Mouse (Mus musculus): ENCODE data around the gene Zfp148.
A peak's percentile ranks its signal among the peaks of the same experiment; 100 is the strongest.
"Not testable (repeated sequence)": the region's sequence is repeated elsewhere in the genome, so short reads cannot be mapped to it uniquely, and the experiment has no call there.

Zfp148 gene

GRCm38 (mm10) chr16:33381614-33382245 is 1.1 kb downstream of the Zfp148 start:
- no peak for DNase-seq (ENCODE audit: low read depth in 2 of 2, low spot score in 2 of 2)

DNA sequence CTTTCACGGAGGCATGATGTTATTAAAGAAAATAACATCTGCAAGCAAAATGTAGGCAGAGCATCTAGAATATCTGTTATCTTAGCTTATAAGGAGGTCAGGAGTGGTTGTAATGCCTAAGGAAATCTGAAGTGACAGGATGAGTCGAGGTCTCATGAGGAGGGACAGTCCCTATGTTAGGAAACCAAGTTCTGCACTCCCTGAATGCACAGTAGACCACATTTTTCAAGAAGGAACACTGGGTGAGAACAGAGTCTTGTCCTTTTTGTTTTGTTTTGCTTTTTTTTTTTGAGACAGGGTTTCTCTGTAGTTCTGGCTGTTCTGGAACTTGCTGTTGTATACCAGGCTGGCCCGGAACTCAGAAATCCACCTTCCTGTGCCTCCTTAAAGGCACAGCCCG is 1.7 kb downstream of the Zfp148 start:
- DNase-seq (ENCODE audit: low read depth in 2 of 2, low spot score in 2 of 2), result no peak

DNA sequence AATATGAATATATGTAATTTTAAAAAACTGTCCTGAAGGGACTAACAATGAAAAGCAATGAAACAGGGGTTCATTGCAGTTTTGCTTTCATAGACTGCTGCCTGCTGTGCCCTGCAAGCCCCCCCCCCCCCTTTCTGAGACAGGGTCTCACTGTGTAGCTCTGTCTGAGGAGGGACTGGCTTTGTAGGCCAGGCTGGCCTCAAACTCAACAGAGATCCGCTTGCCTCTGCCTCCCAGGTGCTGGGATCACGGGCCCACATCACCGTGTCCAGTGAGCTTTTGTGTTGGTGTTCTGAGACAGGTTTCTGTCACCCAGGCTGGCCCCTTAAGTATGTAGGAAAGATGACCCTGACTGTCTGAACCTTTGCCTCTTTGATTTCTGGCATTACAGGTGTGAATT is 2.9 kb downstream of the Zfp148 start:
- DNase-seq (ENCODE audit: low read depth in 2 of 2, low spot score in 2 of 2), result no peak

DNA sequence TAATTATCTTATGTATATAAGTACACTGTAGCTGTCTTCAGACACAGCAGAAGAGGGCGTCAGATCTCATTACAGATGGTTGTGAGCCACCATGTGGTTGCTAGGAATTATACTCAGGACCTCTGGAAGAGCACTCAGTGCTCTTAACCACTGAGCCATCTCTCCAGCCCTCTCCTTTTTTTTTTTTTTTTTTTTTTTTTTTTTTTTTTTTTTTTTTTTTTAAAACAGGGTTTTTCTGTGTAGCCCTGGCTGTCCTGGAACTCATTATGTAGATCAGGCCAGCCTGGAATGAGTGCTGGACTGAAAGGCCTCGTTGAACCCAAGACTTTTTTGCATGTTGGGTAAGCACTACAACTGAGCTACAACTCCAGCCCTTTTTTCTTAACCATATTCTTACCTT is 3.4 kb downstream of the Zfp148 start:
- DNase-seq (ENCODE audit: low read depth in 2 of 2, low spot score in 2 of 2), result not testable (repeated sequence)

GRCm38 (mm10) chr16:33387013-33387412 is 6.4 kb downstream of the Zfp148 start:
- no peak for DNase-seq (ENCODE audit: low read depth in 2 of 2, low spot score in 2 of 2)

DNA sequence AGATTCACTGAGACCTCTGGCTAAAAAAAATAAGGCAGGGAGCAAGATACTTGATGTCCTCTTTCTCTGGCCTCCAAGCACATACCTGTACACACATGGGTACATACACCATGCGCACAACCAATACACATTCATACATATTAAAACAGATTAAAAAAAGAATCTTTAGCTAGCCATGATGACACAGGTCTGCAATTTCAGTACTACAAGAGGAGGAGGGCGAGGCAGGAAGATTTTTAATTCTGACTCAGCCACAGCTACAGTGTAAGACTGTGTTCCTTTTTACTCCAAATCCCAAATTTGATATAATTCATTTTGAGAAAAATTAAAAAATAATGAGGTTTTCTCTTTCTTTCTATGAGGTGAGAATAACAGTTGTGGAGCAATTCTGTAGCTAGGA is 6.8 kb downstream of the Zfp148 start:
- no peak for DNase-seq (ENCODE audit: low read depth in 2 of 2, low spot score in 2 of 2)

DNA sequence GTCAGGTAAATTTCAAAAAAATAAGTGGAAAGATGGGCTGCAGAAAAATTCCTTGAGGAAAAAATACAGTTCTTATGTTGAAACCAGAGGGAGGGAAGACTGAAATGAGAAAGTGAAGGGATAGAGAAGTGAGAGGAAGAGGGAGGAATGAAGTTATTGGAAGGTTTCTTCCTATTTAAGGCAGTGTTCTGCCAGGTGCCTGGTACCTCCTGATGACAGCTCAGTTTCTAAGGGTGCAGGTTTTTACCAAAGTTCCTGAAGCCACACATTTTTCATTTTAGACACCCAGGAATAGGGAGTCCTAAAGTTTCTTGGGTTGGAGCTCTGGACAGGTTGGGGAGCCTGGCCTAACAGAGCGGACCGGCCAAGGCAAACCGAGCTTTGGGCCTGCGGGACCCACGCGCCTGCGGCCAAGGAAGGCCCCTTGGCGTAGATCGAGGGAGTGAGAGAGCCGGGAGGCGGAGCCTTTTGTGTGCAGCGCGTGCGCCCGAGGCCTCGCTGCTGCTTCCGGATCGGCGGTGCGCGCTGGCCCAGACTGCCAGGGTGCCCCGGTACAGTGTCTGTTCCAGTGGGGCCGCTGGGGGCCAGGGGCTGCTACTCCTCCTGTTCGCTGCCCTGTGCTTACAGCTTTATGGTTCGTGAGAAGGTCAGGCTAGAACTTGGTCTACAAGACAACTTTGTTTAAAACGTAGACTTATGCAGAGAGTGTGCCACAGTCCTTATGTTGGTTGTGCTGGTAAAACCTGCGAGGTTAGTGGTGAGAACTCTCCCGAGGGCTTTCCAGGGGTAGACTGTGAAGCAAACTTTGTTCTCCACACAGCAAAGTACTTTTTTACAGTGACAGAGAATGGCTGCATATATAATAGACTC is 19.5 kb downstream of the Zfp148 start:
- DNase-seq (ENCODE audit: low read depth in 2 of 2, low spot score in 2 of 2), result peak; percentile 66 to 69

- DNase-seq (ENCODE audit: low read depth in 2 of 2, low spot score in 2 of 2), result no peak
These were observed 20.3 kb downstream of the Zfp148 start for GRCm38 (mm10) chr16:33400943-33401342.

DNA sequence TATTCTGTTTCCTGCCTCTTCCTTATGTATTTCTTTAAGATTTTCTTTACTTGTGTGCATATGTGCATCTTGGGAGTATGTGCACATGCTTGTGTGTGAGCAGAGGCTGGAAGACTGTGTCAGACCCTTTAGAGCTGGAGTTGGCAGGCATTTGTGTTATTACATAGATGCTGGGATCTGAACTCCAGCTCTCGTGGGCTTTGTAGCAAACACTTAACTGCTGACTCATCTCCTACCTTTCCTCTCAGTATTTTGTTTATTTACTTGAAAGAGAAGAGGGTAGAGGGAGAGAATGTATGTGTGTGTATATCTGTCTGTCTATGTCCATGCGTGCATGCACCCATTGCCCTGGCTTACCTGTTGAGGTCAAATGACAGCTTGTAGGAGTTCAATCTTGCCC is 22.6 kb downstream of the Zfp148 start:
- no peak for DNase-seq (ENCODE audit: low read depth in 2 of 2, low spot score in 2 of 2)

DNA sequence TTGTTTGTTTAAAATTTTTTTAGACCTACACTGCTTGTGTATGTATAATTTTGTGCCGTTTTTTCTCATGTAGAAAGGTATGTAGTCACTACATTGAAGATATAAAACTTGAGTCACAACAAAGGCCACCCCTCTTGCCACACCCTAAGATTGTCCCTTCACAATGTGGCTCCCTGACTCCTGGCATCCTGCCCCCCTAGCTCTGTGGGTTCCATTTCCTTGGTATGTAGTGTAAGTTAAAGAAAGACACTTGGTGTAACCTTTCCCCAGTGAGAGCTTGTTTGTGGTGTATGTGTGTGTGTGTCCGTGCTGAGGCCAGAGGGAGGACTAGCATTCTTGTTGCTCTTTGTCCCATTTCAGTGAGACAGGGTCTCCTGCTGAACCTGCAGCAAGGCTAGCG is 23.4 kb downstream of the Zfp148 start:
- no peak for DNase-seq (ENCODE audit: low read depth in 2 of 2, low spot score in 2 of 2)

- DNase-seq (ENCODE audit: low read depth in 2 of 2, low spot score in 2 of 2), result no peak
These were observed 24.9 kb downstream of the Zfp148 start for GRCm38 (mm10) chr16:33405487-33405886.

GRCm38 (mm10) chr16:33410151-33410550 is 29.5 kb downstream of the Zfp148 start:
- no peak for DNase-seq (ENCODE audit: low read depth in 2 of 2, low spot score in 2 of 2)

GRCm38 (mm10) chr16:33410605-33411004 is 30.0 kb downstream of the Zfp148 start:
- no peak for DNase-seq (ENCODE audit: low read depth in 2 of 2, low spot score in 2 of 2)

DNA sequence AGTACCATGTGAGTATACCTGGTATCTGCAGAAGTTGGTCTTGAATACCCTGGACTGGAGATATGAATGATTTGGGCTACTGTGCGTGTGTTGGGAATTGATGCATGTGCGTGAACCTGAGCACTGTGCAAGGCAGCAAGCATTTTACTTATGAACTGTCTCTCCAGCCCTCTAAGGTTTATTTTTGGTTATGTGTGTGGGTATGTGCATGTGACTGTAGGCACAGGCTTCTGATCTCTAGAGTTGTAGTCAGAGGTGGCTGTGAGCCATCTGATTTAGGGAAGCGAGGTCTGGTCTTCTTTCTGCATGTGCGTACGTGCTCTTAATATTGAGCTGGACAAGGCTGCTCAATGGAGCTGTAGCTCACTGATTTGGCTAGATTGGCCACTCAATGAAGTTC is 33.6 kb downstream of the Zfp148 start:
- no peak for DNase-seq (ENCODE audit: low read depth in 2 of 2, low spot score in 2 of 2)

DNA sequence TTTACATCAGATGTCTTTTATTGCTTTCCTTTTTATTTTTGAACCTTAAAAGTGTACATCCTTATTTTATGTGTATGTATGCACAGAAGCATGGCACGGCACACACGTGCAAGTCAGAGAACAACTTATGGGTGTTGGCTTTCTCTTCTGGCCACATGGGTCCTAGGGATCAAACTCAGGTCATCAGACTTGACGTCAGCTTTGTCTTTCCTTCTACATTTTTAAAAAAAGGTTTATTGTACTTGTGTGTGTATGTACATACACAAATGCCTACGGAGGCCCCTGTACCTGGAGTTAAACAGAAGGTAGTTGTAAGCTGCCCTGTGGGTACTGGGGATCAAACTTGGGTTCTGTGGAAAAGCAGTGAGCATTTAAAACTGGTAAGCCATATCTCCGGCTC is 35.0 kb downstream of the Zfp148 start:
- no peak for DNase-seq (ENCODE audit: low read depth in 2 of 2, low spot score in 2 of 2)

DNA sequence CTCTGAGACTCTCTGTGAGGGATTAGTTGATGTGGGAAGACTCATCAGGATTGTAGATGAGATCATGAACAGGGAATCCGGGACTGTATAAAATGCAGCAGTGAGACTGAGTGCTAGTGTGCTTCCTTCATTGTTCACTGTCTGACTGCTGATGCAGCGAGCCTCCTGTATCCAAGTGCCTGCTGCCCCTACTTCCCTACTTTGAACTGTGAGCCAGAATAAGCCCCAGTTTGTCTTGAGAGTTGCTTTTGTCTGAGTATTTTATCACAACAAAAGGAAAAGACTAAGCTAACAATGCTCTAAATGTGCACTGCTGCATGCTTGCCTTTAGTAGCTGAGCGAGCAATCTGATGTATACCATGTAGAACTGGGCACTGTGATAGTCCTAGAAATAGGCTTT is 47.7 kb downstream of the Zfp148 start:
- no peak for DNase-seq (ENCODE audit: low read depth in 2 of 2, low spot score in 2 of 2)

DNA sequence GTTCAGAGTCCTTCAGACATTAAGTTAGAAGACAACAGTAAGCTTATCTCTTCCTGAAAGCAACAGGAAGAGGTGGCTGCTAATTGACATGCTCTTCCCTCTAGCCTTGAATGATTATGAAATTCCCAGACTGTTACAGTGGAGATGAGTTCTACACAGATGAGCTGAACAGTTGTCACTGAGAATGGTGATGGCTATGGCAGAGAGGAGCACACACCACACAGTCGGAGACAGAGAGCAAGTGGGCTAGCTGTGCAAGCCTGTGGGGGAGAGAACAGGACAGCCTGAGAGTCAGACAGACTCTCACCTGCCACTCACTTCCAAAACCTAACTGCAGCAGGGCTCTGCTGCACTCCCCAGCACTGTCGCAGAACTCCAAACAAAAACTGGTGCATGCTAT is 51.0 kb downstream of the Zfp148 start:
- DNase-seq (ENCODE audit: low read depth in 2 of 2, low spot score in 2 of 2), result no peak

- no peak for DNase-seq (ENCODE audit: low read depth in 2 of 2, low spot score in 2 of 2)
These were observed 60.4 kb downstream of the Zfp148 start for GRCm38 (mm10) chr16:33441065-33441464.

DNA sequence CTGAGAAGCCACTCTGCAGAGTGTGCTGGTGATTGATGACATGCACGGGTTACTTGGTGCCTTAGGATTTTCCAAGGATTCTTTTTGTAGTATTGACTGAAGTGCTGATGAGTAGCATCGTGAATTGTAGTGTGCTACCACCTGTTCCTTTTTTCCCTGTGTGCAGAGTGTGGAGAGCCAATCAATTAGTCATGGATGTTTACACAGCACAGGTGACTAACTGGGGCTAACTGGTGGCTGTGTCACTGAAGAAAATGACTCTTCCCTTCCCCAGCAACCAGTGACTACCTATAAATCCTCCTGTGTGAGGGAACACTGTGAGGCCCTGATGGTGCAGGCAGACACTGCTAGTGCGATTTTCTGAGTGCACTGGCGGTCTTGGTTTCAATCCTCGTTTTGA is 66.2 kb downstream of the Zfp148 start:
- no peak for DNase-seq (ENCODE audit: low read depth in 2 of 2, low spot score in 2 of 2)

- no peak for DNase-seq (ENCODE audit: low read depth in 2 of 2, low spot score in 2 of 2)
These were observed 73.2 kb downstream of the Zfp148 start for GRCm38 (mm10) chr16:33453826-33454225.

DNA sequence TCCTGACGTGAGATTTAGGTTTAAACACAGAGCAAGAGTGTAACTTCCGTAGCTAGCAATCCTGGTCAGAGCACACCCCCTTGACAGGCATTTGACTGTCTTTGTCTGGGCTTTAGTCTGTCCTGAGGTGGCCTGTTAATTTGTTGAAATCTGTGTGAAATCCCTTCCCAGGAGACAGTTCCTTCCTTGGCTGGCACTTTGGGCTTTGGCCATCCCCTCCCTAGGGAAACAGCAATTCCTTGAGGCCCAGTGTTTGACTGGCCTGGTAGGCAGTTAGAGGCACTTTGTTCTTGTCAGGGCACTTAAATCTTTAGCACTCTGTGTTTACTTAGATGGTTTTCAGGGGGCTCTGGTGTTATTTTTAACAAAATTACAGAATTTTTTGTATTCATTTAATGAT is 73.7 kb downstream of the Zfp148 start:
- no peak for DNase-seq (ENCODE audit: low read depth in 2 of 2, low spot score in 2 of 2)

DNA sequence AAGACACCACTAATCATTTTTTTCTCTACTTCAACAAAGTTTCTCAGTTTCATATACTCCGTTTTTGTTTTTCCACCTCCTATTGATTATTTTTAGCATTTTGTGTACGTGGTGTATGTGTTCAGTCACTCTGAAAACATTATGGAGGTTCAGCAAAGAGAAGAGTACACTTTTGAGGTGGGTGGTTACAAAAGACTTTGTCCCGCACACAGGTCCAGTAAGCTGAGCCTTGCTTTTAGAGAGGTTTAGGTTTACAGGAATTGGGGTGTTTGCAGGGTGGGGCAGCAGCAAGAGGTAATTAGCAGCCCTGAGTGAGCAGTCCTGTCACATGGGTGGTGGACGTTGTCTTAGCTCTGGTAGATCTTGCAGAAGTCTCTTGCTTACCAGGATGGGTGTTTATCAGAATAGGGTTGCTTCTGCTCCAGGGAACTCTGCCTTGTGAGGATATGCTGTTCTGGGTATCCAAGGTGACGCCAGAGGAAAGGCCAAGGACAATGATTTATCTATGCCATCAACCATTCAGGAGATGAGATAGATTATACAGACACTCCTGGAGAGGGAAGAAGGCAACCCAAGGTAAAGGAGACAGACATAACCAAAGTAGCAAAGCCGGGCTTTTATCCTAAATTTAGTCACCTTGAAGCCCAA is 74.8 kb downstream of the Zfp148 start:
- no peak for DNase-seq (ENCODE audit: low read depth in 2 of 2, low spot score in 2 of 2)
